ENCODE assay signal across 33 mouse cellular contexts in genomic region chr15:97471476-97471875, GRCm38 (mm10).
DNase-seq lines count a peak whose midpoint lies in the region; ATAC-seq and TF ChIP-seq lines count a peak whose summit lies in the region.
"Had no signal": no experiment of that assay in that cellular context is flagged by ENCODE, and none has a peak within 500 bp of the region (broad histone marks: within the 10 kb centered on the region; RNA-seq: fewer than 3 reads in every experiment).

No protein-coding gene starts in this region.

- H3K4me3 ChIP-seq in lung, embryonic 16.5 days (ENCODE audit: low read length), result no peak overlapping the region
- H3K4me3 ChIP-seq in stomach, embryonic 14.5 days (ENCODE audit: low read depth, low read length), result no peak overlapping the region
- no peak overlapping the region for H3K4me3 ChIP-seq in stomach, postnatal 0 days (ENCODE audit: low read depth, low read length)
- H3K4me3 ChIP-seq in stomach, embryonic 15.5 days (replicated peaks), result no peak overlapping the region
- H3K4me3 ChIP-seq: erythroblast, embryonic 14.5 days; gastrocnemius, adult 2 months; heart, embryonic 12.5 days; neural tube, embryonic 12.5 days had no signal

- H3K27ac ChIP-seq in lung, embryonic 16.5 days (ENCODE audit: low read length), result peak overlapping the region; percentile 23
- H3K27ac ChIP-seq in stomach, embryonic 14.5 days (ENCODE audit: low read length), result no peak overlapping the region
- no peak overlapping the region for H3K27ac ChIP-seq in stomach, postnatal 0 days (replicated peaks)
- no peak overlapping the region for H3K27ac ChIP-seq in stomach, embryonic 15.5 days
- H3K27ac ChIP-seq: gastrocnemius, adult 2 months; hindbrain, embryonic 14.5 days; kidney, postnatal 0 days; liver, embryonic 14.5 days; neural tube, embryonic 12.5 days had no signal

- no peaks in the 10 kb centered on the region for H3K36me3 ChIP-seq in lung, embryonic 16.5 days (ENCODE audit: control insufficient read depth, insufficient read depth, low read length)
- H3K36me3 ChIP-seq in stomach, embryonic 14.5 days (ENCODE audit: control insufficient read depth, insufficient read depth, low read length), result no peaks in the 10 kb centered on the region
- H3K36me3 ChIP-seq in stomach, postnatal 0 days (ENCODE audit: control insufficient read depth, insufficient read depth, low read length), result no peaks in the 10 kb centered on the region
- no peaks in the 10 kb centered on the region for H3K36me3 ChIP-seq in stomach, embryonic 15.5 days
- H3K36me3 ChIP-seq: heart, embryonic 12.5 days; neural tube, embryonic 12.5 days had no signal

- peak overlapping the region; percentile 17; the same call in 1 of the 2 replicates for H3K4me2 ChIP-seq in lung, embryonic 16.5 days (ENCODE audit: low read depth, low read length)
- no peak overlapping the region for H3K4me2 ChIP-seq in stomach, embryonic 14.5 days (replicated peaks; ENCODE audit: low read depth, low read length)
- H3K4me2 ChIP-seq in stomach, postnatal 0 days (replicated peaks; ENCODE audit: low read depth), result no peak overlapping the region
- no peak overlapping the region for H3K4me2 ChIP-seq in stomach, embryonic 15.5 days
- H3K4me2 ChIP-seq: heart, embryonic 12.5 days; hindbrain, embryonic 14.5 days; midbrain, embryonic 11.5 days; neural tube, embryonic 12.5 days had no signal

- H3K9me3 ChIP-seq in lung, embryonic 16.5 days (ENCODE audit: control insufficient read depth, low read length), result no peaks in the 10 kb centered on the region
- no peaks in the 10 kb centered on the region for H3K9me3 ChIP-seq in stomach, embryonic 14.5 days (ENCODE audit: control insufficient read depth, low read depth, low read length)
- no peaks in the 10 kb centered on the region for H3K9me3 ChIP-seq in stomach, postnatal 0 days (ENCODE audit: control insufficient read depth, low read length)
- H3K9me3 ChIP-seq in stomach, embryonic 15.5 days, result no peaks in the 10 kb centered on the region
- H3K9me3 ChIP-seq: heart, embryonic 12.5 days; neural tube, embryonic 12.5 days had no signal

- TF ChIP-seq EP300 in stomach, postnatal 0 days (optimal IDR thresholded peaks at IDR 0.05), result no peak

- intact Hi-C loops in left cerebral cortex, postnatal 36 days (cut with DNase I), result no loop called here

- no peak overlapping the region for H3K9ac ChIP-seq in lung, embryonic 16.5 days (ENCODE audit: low read length)
- H3K9ac ChIP-seq in stomach, embryonic 14.5 days (replicated peaks; ENCODE audit: low read depth, low read length), result no peak overlapping the region
- no peak overlapping the region for H3K9ac ChIP-seq in stomach, postnatal 0 days (ENCODE audit: low read length)
- H3K9ac ChIP-seq in stomach, embryonic 15.5 days, result no peak overlapping the region
- H3K9ac ChIP-seq: heart, embryonic 12.5 days; hindbrain, embryonic 14.5 days; liver, embryonic 14.5 days; neural tube, embryonic 12.5 days had no signal

- peaks cover 2% of the 10 kb centered on the region; the same call in 1 of the 2 replicates for H3K4me1 ChIP-seq in lung, embryonic 16.5 days (replicated peaks; ENCODE audit: control insufficient read depth, insufficient read depth, low read length)
- H3K4me1 ChIP-seq in stomach, embryonic 14.5 days (ENCODE audit: control insufficient read depth, insufficient read depth, low read length), result no peaks in the 10 kb centered on the region
- H3K4me1 ChIP-seq in stomach, postnatal 0 days (replicated peaks; ENCODE audit: control insufficient read depth, insufficient read depth), result no peaks in the 10 kb centered on the region
- no peaks in the 10 kb centered on the region for H3K4me1 ChIP-seq in stomach, embryonic 15.5 days
- H3K4me1 ChIP-seq: heart, embryonic 12.5 days; neural tube, embryonic 12.5 days had no signal

- DNase-seq in lung, adult 18-20 months, result no peak
- no peak for DNase-seq in stomach, postnatal 0 days (ENCODE audit: low spot score)
- peak; percentile 49 for DNase-seq in ZHBTc4 (ENCODE audit: low read depth, low spot score)
- DNase-seq in left cerebral cortex, postnatal 36 days (ENCODE audit: low spot score in 2 of 2), result no peak
- DNase-seq in layer of hippocampus, adult 18-20 months (ENCODE audit: low spot score in 2 of 2), result no peak
- DNase-seq: adrenal gland, adult 2 months; B cell, adult 2 months; cerebellum, adult 2 months; cerebellum, postnatal 14 days; gastrocnemius, adult 2 months; gastrocnemius, postnatal 36 days; heart, adult 18-20 months; heart, postnatal 4 days; kidney, adult 2 months; kidney, postnatal 4 days; liver; lung, postnatal 14 days; right cerebral cortex, adult 18-20 months; thymus, postnatal 4 days had no signal

- WGBS in lung, embryonic 16.5 days, result 57% methylated on average over 4 of the region's 4 CpGs
- 69% methylated on average over 4 of the region's 4 CpGs for WGBS in stomach, embryonic 14.5 days
- 67% methylated on average over 4 of the region's 4 CpGs for WGBS in stomach, postnatal 0 days
- WGBS in stomach, embryonic 15.5 days, result 67% methylated on average over 4 of the region's 4 CpGs

- H3K27me3 ChIP-seq in lung, embryonic 16.5 days (ENCODE audit: control insufficient read depth, insufficient read depth, low read depth, low read length), result no peaks in the 10 kb centered on the region
- H3K27me3 ChIP-seq in stomach, embryonic 14.5 days (ENCODE audit: control insufficient read depth, insufficient read depth, low read length), result no peaks in the 10 kb centered on the region
- no peaks in the 10 kb centered on the region for H3K27me3 ChIP-seq in stomach, postnatal 0 days (ENCODE audit: control insufficient read depth, insufficient read depth, low read length)
- no peaks in the 10 kb centered on the region for H3K27me3 ChIP-seq in stomach, embryonic 15.5 days (replicated peaks)
- H3K27me3 ChIP-seq: heart, embryonic 12.5 days; neural tube, embryonic 12.5 days had no signal

- ATAC-seq in lung, embryonic 16.5 days (ENCODE audit: low read depth), result peak; percentile 41
- ATAC-seq in stomach, embryonic 14.5 days (ENCODE audit: insufficient number of reproducible peaks, insufficient read depth, low FRiP score, low read depth), result 0 out of 2 replicates have a peak, but pooled peaks have one; percentile 23
- no peak for ATAC-seq in stomach, postnatal 0 days (ENCODE audit: low FRiP score, low TSS enrichment)
- ATAC-seq in stomach, embryonic 15.5 days (ENCODE audit: insufficient read depth, low FRiP score, low read depth), result 0 out of 2 replicates have a peak, but pooled peaks have one; percentile 10
- ATAC-seq: activated CD4-positive, CD25-positive, alpha-beta regulatory T cell, adult 4 months; forebrain, embryonic 16.5 days; inflammation-experienced regulatory T-cells, adult 6 months; midbrain, embryonic 16.5 days had no signal

- TF ChIP-seq CTCF in stomach, postnatal 0 days (IDR thresholded peaks at IDR 0.05; ENCODE audit: low read depth), result no peak
